Mouse (Mus musculus): Measurements from ENCODE around the gene Kcnh5. TPM values are rescaled to one million over a fixed set of nuclear protein-coding genes. Genes with fewer than 3 reads are reported as not detected.
A peak's percentile ranks its signal among the peaks of the same experiment; 100 is the strongest.

Gene Kcnh5
- 0.04 TPM in 1 of 2 replicates, not detected in the other for polyA plus RNA-seq (2015; fragmentation: Nextera tagmentation; extraction: Ambion mirVana)

DNA sequence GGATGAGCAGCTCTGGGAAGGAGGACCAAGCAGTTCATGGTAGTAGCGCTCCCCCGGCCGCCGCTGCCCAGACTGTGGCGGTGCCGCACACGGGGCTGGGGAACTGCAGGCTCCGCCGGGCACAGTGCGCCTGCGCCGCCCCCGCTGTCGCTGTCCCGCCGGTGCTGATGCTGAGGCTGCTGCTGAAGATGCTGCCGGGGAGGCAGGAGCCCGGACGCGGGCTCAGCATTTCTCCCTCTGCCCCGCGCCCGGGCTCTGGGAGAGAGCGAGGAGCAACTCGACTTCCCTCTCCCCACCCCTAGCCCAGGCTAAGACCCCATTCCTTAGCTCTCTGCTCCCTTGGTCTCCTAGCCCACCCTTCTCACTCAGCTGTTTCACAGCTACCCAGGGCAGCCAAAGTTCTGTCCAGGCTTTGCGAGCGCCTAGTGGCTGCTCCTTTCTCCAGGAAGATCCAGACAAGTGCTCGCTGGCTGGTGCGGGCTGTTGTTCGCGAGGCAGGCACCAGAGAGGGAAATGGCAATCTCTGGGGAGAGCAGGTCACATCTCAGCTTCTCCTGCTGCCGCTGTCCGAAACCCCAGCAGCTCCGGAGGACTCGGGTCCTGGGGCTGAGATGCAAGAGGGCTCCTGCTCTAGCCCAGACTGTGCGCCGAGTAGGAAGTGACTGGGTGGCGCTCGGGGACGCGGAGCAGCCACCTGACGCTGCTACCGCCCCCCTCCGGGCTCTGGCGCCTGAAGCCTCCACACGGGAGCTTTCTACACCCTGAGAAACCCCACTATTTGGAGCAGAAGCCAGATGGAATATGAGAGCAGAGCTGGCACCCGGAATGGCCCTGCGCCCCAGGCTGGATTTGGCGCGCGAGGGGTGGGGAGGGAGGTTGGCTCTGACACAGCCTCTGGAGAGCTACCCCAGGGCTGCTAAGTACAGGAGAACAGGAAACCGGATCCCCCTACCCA lies at the start of gene Kcnh5:
TSS of gene Kcnh5 (minus strand) at position 642 of the 955 bp plus-strand sequence.
- Histone ChIP-seq H3K9ac (no peak within 1 kb of the TSS), H3K9me3 (no peaks in the 10 kb centered on the region), H3K4me1 (replicated peaks) (peaks cover 9% of the 10 kb centered on the region; the same call in 1 of the 2 replicates), H3K36me3 (no peaks in the 10 kb centered on the region), H3K4me2 (replicated peaks) (peak within 1 kb of the TSS; percentile 65), H3K27ac (no peak within 1 kb of the TSS), H3K27me3 (replicated peaks) (peaks cover 47% of the 10 kb centered on the region), H3K4me3 (replicated peaks) (peak within 1 kb of the TSS; percentile 33)
- under 1% methylated on average over 52 of the region's 52 CpGs for WGBS
- ATAC-seq = peak; percentile 62

DNA sequence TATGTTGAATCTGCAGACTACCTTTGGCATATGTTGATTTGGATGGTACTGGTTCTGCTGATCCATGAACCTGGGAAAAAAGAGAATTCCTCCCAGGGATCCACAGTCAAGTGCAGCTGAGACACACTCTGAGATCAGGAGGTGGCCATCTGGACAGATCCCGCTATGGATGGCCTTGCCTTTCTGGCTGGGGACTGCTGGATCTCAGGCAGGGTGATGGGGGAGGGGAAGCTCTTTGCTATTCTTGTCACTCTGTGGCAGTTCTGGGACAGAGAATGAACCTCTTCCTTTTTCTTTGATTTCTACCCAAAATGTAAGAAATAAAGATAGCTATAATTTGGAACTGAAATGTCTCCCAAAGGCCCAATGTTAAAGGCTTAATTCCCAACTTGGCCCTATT lies 46.8 kb upstream of the Kcnh5 start:
- Histone ChIP-seq H3K4me1 (replicated peaks) (no peaks in the 10 kb centered on the region), H3K36me3 (no peaks in the 10 kb centered on the region), H3K27ac (no peak overlapping the region), H3K27me3 (replicated peaks) (no peaks in the 10 kb centered on the region), H3K4me3 (replicated peaks) (no peak overlapping the region), H3K9me3 (no peaks in the 10 kb centered on the region), H3K9ac (no peak overlapping the region), H3K4me2 (replicated peaks) (no peak overlapping the region)
- 86% methylated on average over 1 of the region's 1 CpGs for WGBS
- no peak for ATAC-seq

DNA sequence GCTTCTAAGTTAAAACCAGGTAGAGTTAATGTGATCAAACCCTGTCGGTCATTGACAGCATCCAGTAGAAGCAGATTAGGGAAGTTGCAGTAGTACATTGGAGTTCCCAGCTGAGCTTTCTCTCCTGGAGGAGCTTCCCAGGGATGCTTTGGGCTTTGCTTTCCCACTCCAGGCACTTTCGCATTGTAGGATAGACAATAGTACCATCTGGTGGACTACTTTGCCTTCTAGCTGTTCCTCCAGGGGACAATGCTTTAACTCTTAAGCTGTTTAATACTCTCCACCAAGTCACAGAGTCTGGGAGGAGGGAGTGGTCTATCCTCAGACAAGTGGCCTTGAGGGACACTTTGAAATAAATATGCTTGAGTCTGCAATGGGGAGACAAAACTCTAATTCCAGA lies 12.3 kb upstream of the Kcnh5 start:
- no peak overlapping the region for H3K9ac ChIP-seq
- no peaks in the 10 kb centered on the region for H3K27me3 ChIP-seq (replicated peaks)
- no peaks in the 10 kb centered on the region for H3K9me3 ChIP-seq
- no peak overlapping the region for H3K4me2 ChIP-seq (replicated peaks)
- no peak overlapping the region for H3K27ac ChIP-seq
- ATAC-seq = no peak
- H3K4me1 ChIP-seq (replicated peaks) = no peaks in the 10 kb centered on the region
- 75% methylated on average over 2 of the region's 2 CpGs for WGBS
- H3K36me3 ChIP-seq = no peaks in the 10 kb centered on the region
- no peak overlapping the region for H3K4me3 ChIP-seq (replicated peaks)

DNA sequence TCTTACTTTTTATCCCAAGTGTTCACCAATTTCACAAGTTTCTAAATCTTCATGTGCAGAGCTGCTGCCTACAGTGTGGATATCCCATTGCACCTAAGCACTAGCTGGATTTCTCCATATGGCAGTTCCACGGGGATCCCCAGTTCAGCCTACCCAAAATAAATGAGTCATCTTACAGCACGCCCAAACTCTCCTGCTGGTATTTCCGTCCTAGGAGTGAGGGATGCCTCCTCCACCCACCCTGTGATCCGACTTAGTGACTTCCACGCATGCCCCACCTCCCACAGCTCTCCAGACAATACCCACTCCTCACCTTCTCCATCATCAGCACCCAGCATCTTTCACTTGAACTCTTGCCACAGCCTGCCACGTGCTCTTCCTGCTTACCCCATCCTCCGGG lies 5.5 kb upstream of the Kcnh5 start:
- H3K27ac ChIP-seq = no peak overlapping the region
- H3K4me2 ChIP-seq (replicated peaks) = no peak overlapping the region
- H3K4me3 ChIP-seq (replicated peaks) = no peak overlapping the region
- peaks cover 22% of the 10 kb centered on the region for H3K27me3 ChIP-seq (replicated peaks)
- 72% methylated on average over 7 of the region's 7 CpGs for WGBS
- no peak for ATAC-seq
- no peaks in the 10 kb centered on the region for H3K4me1 ChIP-seq (replicated peaks)
- no peak overlapping the region for H3K9ac ChIP-seq
- H3K9me3 ChIP-seq = no peaks in the 10 kb centered on the region
- no peaks in the 10 kb centered on the region for H3K36me3 ChIP-seq

DNA sequence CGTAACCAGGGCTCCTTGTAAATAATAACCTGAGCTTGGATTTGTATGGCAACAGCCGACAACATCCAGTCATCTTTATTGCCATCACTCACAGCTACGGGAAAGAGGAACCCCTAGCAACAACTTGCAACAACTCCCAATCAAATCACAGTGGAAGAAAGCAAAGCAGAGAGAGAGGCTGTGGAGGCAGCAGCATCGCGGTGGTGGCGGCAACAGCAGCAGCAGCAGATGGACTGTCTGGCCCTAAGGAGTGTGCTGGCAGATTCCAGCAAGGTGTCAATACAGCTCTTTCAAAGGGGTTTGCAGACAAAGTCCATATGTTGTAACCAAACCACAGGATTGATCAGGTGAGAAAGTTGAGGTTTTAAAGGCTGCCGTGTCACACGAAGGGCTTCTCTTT lies 2.4 kb upstream of the Kcnh5 start:
- ATAC-seq = no peak
- H3K9me3 ChIP-seq = no peaks in the 10 kb centered on the region
- H3K27me3 ChIP-seq (replicated peaks) = peaks cover 47% of the 10 kb centered on the region
- H3K4me2 ChIP-seq (replicated peaks) = no peak overlapping the region
- WGBS = 34% methylated on average over 8 of the region's 8 CpGs
- H3K4me1 ChIP-seq (replicated peaks) = peaks cover 9% of the 10 kb centered on the region; the same call in 1 of the 2 replicates
- H3K27ac ChIP-seq = no peak overlapping the region
- H3K4me3 ChIP-seq (replicated peaks) = no peak overlapping the region
- H3K36me3 ChIP-seq = no peaks in the 10 kb centered on the region
- H3K9ac ChIP-seq = no peak overlapping the region

DNA sequence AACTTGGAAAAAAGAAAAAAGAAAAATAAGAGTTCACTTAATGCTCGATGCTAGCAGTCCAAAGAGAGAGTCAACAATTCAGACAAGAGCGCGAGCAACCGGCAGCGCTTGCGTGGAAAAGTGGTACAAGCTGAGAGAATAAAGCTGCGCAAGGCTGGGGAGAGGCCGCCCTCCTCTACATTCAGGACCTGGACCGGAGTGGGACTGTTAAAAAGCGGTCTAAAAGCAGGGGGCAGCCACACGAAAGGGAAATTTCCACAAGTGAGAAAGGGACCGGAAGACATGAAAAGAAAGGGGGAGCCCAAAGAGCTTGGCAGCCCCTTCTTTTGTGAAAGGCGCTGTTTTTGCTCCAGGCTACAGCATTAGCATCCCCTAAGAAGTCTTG lies 506 bp upstream of the Kcnh5 start:
- H3K4me3 ChIP-seq (replicated peaks) = peak overlapping the region; percentile 33; the same call in 1 of the 2 replicates
- peaks cover 9% of the 10 kb centered on the region; the same call in 1 of the 2 replicates for H3K4me1 ChIP-seq (replicated peaks)
- H3K9ac ChIP-seq = no peak overlapping the region
- no peaks in the 10 kb centered on the region for H3K36me3 ChIP-seq
- peaks cover 47% of the 10 kb centered on the region for H3K27me3 ChIP-seq (replicated peaks)
- H3K9me3 ChIP-seq = no peaks in the 10 kb centered on the region
- 4% methylated on average over 13 of the region's 13 CpGs for WGBS
- peak overlapping the region; percentile 65 for H3K4me2 ChIP-seq (replicated peaks)
- no peak overlapping the region for H3K27ac ChIP-seq
- ATAC-seq = no peak

DNA sequence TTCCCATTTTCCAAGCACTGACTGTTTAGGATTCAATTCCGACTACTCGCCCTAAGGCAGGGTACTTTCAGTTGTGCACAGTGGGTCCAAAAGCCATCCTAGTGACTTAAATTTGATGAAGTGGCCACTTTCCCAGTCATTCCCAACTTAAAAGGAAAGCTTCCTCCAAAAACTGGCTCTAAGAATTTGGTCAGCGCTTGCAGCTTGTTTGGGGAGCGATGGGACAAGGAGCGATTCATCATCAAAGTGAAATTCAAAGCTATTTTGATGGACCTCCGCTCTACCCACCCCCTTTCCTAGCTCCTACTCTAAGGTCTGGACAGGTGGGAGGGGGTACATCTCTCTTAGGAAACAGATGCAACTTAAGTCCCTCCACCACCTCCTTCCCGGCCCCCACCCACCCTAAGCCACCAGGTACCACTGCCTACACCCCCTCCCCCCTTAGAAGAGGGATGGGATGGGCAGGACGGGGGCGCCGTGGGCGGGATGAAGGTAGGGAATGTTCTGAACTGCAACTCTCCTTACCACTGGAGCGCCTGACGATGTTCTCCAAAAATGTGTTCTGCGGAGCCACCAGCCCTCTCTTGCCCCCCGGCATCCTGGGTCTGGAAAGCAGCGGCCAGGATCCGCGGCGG lies 1.1 kb downstream of the Kcnh5 start:
- H3K27me3 ChIP-seq (replicated peaks) = peaks cover 47% of the 10 kb centered on the region
- ATAC-seq = no peak; the same call in 1 of the 2 replicates
- WGBS = 4% methylated on average over 15 of the region's 19 CpGs
- no peak overlapping the region for H3K9ac ChIP-seq
- peak overlapping the region; percentile 33 for H3K4me3 ChIP-seq (replicated peaks)
- H3K27ac ChIP-seq = no peak overlapping the region
- H3K36me3 ChIP-seq = no peaks in the 10 kb centered on the region
- H3K4me1 ChIP-seq (replicated peaks) = peaks cover 9% of the 10 kb centered on the region; the same call in 1 of the 2 replicates
- peak overlapping the region; percentile 65 for H3K4me2 ChIP-seq (replicated peaks)
- no peaks in the 10 kb centered on the region for H3K9me3 ChIP-seq

DNA sequence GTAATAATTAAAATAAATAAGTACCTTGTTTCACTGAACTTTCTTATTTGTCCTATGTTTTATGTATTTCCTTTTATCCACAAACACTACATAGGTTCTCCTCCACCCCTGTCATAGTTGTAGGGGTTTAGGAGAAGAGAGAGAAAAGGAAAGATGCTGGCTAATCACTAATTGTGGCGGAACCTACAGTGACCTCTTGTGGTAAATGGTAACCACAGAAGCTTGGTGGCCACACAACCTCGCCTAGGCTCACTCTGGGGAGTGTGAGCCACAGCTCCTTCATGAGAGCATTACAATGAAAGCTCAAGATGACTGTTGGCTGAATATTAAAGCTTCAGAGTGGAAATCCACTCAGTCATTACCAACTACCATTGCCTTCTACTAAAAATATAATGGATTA lies 6.2 kb downstream of the Kcnh5 start:
- Histone ChIP-seq H3K27me3 (replicated peaks) (peaks cover 9% of the 10 kb centered on the region), H3K9ac (no peak overlapping the region), H3K4me3 (replicated peaks) (no peak overlapping the region), H3K9me3 (no peaks in the 10 kb centered on the region), H3K4me1 (replicated peaks) (no peaks in the 10 kb centered on the region), H3K27ac (no peak overlapping the region), H3K4me2 (replicated peaks) (no peak overlapping the region), H3K36me3 (no peaks in the 10 kb centered on the region)
- no peak for ATAC-seq
- WGBS = 29% methylated on average over 2 of the region's 2 CpGs

DNA sequence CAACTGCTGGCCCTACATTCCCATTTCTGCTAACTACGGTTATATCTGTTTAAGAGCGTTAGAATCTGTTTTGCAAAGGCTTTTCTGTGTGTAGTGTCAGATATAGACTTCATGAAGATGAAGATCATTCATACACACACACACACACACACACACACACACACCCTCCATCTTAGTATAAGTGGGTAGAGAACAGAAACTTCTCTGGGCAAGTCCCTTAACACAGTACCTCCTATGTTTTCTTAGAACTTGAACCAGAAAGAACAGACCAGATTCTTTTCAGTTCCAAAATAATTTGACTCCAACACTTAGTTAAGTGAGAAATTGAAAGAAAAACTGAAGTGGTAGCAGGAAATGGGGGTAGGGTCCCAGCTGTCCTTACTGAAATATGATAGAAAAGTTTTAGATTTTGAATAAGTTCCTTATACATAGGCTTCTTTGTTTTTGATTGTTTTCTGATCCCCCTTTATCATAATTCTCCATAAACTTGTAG lies 24.0 kb downstream of the Kcnh5 start:
- Histone ChIP-seq H3K4me3 (replicated peaks) (no peak overlapping the region), H3K4me2 (replicated peaks) (no peak overlapping the region), H3K9me3 (no peaks in the 10 kb centered on the region), H3K4me1 (replicated peaks) (no peaks in the 10 kb centered on the region), H3K36me3 (no peaks in the 10 kb centered on the region), H3K9ac (no peak overlapping the region), H3K27ac (no peak overlapping the region), H3K27me3 (replicated peaks) (no peaks in the 10 kb centered on the region)
- 90% methylated on average over 2 of the region's 2 CpGs for WGBS
- ATAC-seq = no peak

DNA sequence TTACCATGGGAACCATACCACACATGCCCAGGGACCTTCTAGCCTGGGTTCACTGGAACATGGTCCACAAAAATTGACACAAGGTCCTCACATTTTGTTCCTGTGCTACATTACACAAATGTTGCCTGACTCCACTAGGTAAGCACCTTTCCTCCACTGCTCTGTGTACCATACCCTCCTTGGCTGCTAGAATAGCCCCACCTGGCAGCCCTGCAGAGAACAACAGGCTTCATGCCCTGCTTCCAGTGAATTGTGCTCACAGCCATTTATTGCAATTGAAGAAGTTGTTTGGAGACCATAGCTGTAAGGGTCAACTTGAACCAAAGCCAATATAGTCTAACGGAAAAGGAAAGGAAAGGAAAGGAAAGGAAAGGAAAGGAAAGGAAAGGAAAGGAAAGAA lies 37.3 kb downstream of the Kcnh5 start:
- Histone ChIP-seq H3K27ac (no peak overlapping the region), H3K27me3 (replicated peaks) (no peaks in the 10 kb centered on the region), H3K4me1 (replicated peaks) (no peaks in the 10 kb centered on the region), H3K9ac (no peak overlapping the region), H3K4me2 (replicated peaks) (no peak overlapping the region), H3K4me3 (replicated peaks) (no peak overlapping the region), H3K36me3 (no peaks in the 10 kb centered on the region), H3K9me3 (no peaks in the 10 kb centered on the region)
- ATAC-seq = no peak
- 85% methylated on average over 1 of the region's 1 CpGs for WGBS

DNA sequence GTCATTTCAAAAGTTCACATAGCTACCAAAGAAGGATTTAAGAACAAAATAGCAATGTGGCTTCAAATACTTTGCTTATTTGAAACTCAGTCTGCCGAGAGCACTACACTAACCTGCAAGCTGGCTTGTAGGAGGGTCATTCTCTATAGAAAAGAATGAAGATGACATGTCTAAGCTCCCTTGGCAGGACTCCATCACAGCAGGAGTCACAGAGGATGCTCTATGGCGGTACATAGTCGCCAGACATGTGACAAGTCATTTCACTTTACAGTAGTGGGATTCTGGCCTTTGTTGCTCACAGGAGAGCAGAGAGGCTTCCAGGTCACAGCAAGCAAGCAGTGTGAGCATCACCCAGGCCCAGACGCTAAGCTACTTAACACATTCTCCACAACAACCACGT lies 85.2 kb downstream of the Kcnh5 start:
- Histone ChIP-seq H3K4me3 (replicated peaks) (no peak overlapping the region), H3K27ac (no peak overlapping the region), H3K27me3 (replicated peaks) (no peaks in the 10 kb centered on the region), H3K4me2 (replicated peaks) (no peak overlapping the region), H3K36me3 (no peaks in the 10 kb centered on the region), H3K9me3 (no peaks in the 10 kb centered on the region), H3K9ac (no peak overlapping the region), H3K4me1 (replicated peaks) (no peaks in the 10 kb centered on the region)
- no peak for ATAC-seq
- 84% methylated on average over 5 of the region's 5 CpGs for whole genome bisulfite sequencing

DNA sequence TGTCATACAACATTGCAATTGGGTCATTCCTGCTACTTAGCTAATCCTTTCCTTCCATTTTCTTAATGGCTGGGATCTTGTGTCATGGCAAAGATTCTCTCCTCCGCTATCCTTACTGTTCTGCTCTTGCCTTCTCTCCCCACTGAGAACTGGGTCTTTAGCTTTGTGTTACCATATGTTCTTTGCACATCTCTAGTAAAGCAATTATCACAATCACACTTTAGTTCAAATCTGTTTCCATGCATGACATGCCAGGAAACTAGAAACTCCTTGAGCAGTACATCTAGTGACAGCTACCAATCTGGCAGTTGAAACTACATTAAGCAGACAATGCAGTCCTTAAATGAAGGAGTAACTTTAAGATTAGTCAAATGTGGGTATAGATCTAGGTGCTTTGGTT lies 86.2 kb downstream of the Kcnh5 start:
- H3K9me3 ChIP-seq = no peaks in the 10 kb centered on the region
- no peak overlapping the region for H3K4me2 ChIP-seq (replicated peaks)
- ATAC-seq = no peak
- H3K27ac ChIP-seq = no peak overlapping the region
- no peak overlapping the region for H3K9ac ChIP-seq
- H3K4me1 ChIP-seq (replicated peaks) = no peaks in the 10 kb centered on the region
- no peaks in the 10 kb centered on the region for H3K36me3 ChIP-seq
- H3K4me3 ChIP-seq (replicated peaks) = no peak overlapping the region
- H3K27me3 ChIP-seq (replicated peaks) = no peaks in the 10 kb centered on the region
- whole genome bisulfite sequencing = 95% methylated on average over 1 of the region's 1 CpGs
